Mouse (Mus musculus): Measurements from ENCODE around the gene Il9. TPM values are rescaled to one million over a fixed set of nuclear protein-coding genes. Genes with fewer than 3 reads are reported as not detected.

The Il9 gene
- polyA plus RNA-seq, 1 experiment, result not detected

- H3K27me3 ChIP-seq (ENCODE audit: control insufficient read depth, insufficient read depth, insufficient read length), result peaks cover 35% of the 10 kb centered on the region
- H3ac ChIP-seq (ENCODE audit: control insufficient read depth, insufficient read length, low read depth), result no peak overlapping the region
Observed at GRCm38 (mm10) chr13:56434311-56434751, 47.7 kb downstream of the Il9 start.

GRCm38 (mm10) chr13:56433466-56433865, 48.6 kb downstream of the Il9 start:
- peaks cover 29% of the 10 kb centered on the region for H3K27me3 ChIP-seq (ENCODE audit: control insufficient read depth, insufficient read depth, insufficient read length)
- no peaks in the 10 kb centered on the region for H3K36me3 ChIP-seq (ENCODE audit: control insufficient read depth, insufficient read depth)
- TF ChIP-seq MYOG (IDR thresholded peaks at IDR 0.05; ENCODE audit: control insufficient read depth, extremely low read depth, insufficient read length) (no peak), MAX (IDR thresholded peaks at IDR 0.05) (no peak), USF1 (IDR thresholded peaks at IDR 0.05; ENCODE audit: low read depth) (no peak), FOSL1 (IDR thresholded peaks at IDR 0.05; ENCODE audit: insufficient read depth, low read length, poor library complexity, severe bottlenecking) (no peak), CTCF (IDR thresholded peaks at IDR 0.05; ENCODE audit: control insufficient read depth, insufficient read depth, insufficient read length) (peak; percentile 33), MYOD1 (IDR thresholded peaks at IDR 0.05; ENCODE audit: control insufficient read depth, insufficient read length, low read depth) (no peak), CEBPB (IDR thresholded peaks at IDR 0.05; ENCODE audit: low read depth) (no peak)
- no peaks in the 10 kb centered on the region for H3K79me2 ChIP-seq (ENCODE audit: control insufficient read depth, insufficient read depth)
- H3K79me3 ChIP-seq (ENCODE audit: low read depth), result no peaks in the 10 kb centered on the region
- H3ac ChIP-seq (ENCODE audit: control insufficient read depth, insufficient read length, low read depth), result no peak overlapping the region
- no peak overlapping the region for H3K4me3 ChIP-seq (ENCODE audit: insufficient read depth, poor library complexity, severe bottlenecking)

More at GRCm38 (mm10) chr13:56434311-56434751, 47.7 kb downstream of the Il9 start:
- Histone ChIP-seq H3K36me3 (ENCODE audit: control insufficient read depth, insufficient read depth) (no peaks in the 10 kb centered on the region), H3K4me3 (ENCODE audit: insufficient read depth, poor library complexity, severe bottlenecking) (no peak overlapping the region), H3K79me2 (ENCODE audit: control insufficient read depth, insufficient read depth) (no peaks in the 10 kb centered on the region), H3K79me3 (ENCODE audit: low read depth) (no peaks in the 10 kb centered on the region)
- no peak for TF ChIP-seq CEBPB (IDR thresholded peaks at IDR 0.05; ENCODE audit: low read depth)
- no peak for TF ChIP-seq USF1 (IDR thresholded peaks at IDR 0.05; ENCODE audit: low read depth)
- TF ChIP-seq MAX (IDR thresholded peaks at IDR 0.05), result no peak
- no peak for TF ChIP-seq FOSL1 (IDR thresholded peaks at IDR 0.05; ENCODE audit: insufficient read depth, low read length, poor library complexity, severe bottlenecking)
- TF ChIP-seq CTCF (IDR thresholded peaks at IDR 0.05; ENCODE audit: control insufficient read depth, insufficient read depth, insufficient read length), result no peak
- TF ChIP-seq MYOG (IDR thresholded peaks at IDR 0.05; ENCODE audit: control insufficient read depth, extremely low read depth, insufficient read length), result no peak
- no peak for TF ChIP-seq MYOD1 (IDR thresholded peaks at IDR 0.05; ENCODE audit: control insufficient read depth, insufficient read length, low read depth)

- no peaks in the 10 kb centered on the region for H3K79me2 ChIP-seq (ENCODE audit: control insufficient read depth, insufficient read depth)
- H3K4me3 ChIP-seq (ENCODE audit: insufficient read depth, poor library complexity, severe bottlenecking), result no peak overlapping the region
- H3ac ChIP-seq (ENCODE audit: control insufficient read depth, insufficient read length, low read depth), result no peak overlapping the region
- no peaks in the 10 kb centered on the region for H3K36me3 ChIP-seq (ENCODE audit: control insufficient read depth, insufficient read depth)
- H3K79me3 ChIP-seq (ENCODE audit: low read depth), result no peaks in the 10 kb centered on the region
- peaks cover 23% of the 10 kb centered on the region for H3K27me3 ChIP-seq (ENCODE audit: control insufficient read depth, insufficient read depth, insufficient read length)
- no peak for TF ChIP-seq CEBPB (IDR thresholded peaks at IDR 0.05; ENCODE audit: low read depth)
Observed at GRCm38 (mm10) chr13:56432496-56432895, 49.5 kb downstream of the Il9 start.

Other genes with a start within 250 kb of the Il9 start
- gene Neurog1, start 230.1 kb downstream of the Il9 start, polyA plus RNA-seq (2012; fragmentation: generic; extraction: Trizol), result not detected
- gene Cxcl14, start 185.7 kb downstream of the Il9 start, polyA plus RNA-seq (2012; fragmentation: generic; extraction: Trizol), result 0.01 TPM
- not detected for gene Gm3045, start 55.7 kb downstream of the Il9 start, polyA plus RNA-seq (2012; fragmentation: generic; extraction: Trizol)
- 0.05 TPM for gene Slc25a48, start 43.9 kb downstream of the Il9 start, polyA plus RNA-seq (2012; fragmentation: generic; extraction: Trizol)
- gene Fbxl21, start 40.2 kb upstream of the Il9 start, polyA plus RNA-seq (2012; fragmentation: generic; extraction: Trizol), result 0.09 TPM
- gene Lect2, start 66.3 kb upstream of the Il9 start, polyA plus RNA-seq (2012; fragmentation: generic; extraction: Trizol), result not detected
- 0.48 TPM for gene Tgfbi, start 127.3 kb upstream of the Il9 start, polyA plus RNA-seq (2012; fragmentation: generic; extraction: Trizol)
- 12.4 TPM for gene Smad5, start 220.8 kb upstream of the Il9 start, polyA plus RNA-seq (2012; fragmentation: generic; extraction: Trizol)